In the genomic region with DNA sequence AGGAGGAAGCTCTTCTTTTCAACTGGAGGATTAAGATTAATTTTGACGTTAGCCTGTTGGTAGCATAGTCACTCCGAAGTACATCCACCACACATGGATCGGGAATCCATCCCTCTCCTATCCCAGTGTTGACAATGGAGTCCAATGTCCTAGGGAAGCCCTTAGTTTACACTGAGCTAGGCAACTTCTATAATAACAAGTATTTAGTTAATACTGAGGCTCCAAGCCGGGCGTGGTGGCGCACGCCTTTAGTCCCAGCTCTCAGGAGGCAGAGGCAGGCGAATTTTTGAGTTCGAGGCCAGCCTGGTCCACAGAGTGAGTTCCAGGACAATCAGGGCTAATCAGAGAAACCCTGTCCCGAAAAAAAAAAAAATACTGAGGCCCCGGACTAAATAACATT, we compare ENCODE assay signal across 8 mouse cellular contexts. TPM values are rescaled to one million over a fixed set of nuclear protein-coding genes. Genes with fewer than 3 reads are reported as not detected.
DNase-seq lines count a peak whose midpoint lies in the region; ATAC-seq and TF ChIP-seq lines count a peak whose summit lies in the region.

No protein-coding gene starts in this region.

- H3K79me2 ChIP-seq in myocyte (ENCODE audit: control insufficient read depth, insufficient read depth) = peaks cover 36% of the 10 kb centered on the region

- H3K4me3 ChIP-seq in left cerebral cortex, adult 2 months = peak overlapping the region; percentile 100
- peak overlapping the region; percentile 97 for H3K4me3 ChIP-seq in embryonic facial prominence, embryonic 14.5 days (ENCODE audit: low read depth, low read length)
- peak overlapping the region; percentile 78 for H3K4me3 ChIP-seq in hindbrain, postnatal 0 days (ENCODE audit: low read length)
- H3K4me3 ChIP-seq in myocyte = peak overlapping the region; percentile 78

- no peak for DNase-seq in left cerebral cortex, adult 2 months (ENCODE audit: extremely low spot score in 1 of 2, low spot score in 2 of 2)
- DNase-seq in left cerebral cortex, adult 9 months (ENCODE audit: low spot score in 2 of 2) = no peak
- no peak for DNase-seq in embryonic facial prominence, embryonic 14.5 days (ENCODE audit: low spot score)
- DNase-seq in hindbrain, postnatal 0 days (ENCODE audit: low spot score) = no peak
- DNase-seq in Muller cell, postnatal 12 days (ENCODE audit: inconsistent ontology term) = no peak
- DNase-seq in spleen, postnatal 14 days (ENCODE audit: low spot score in 2 of 2) = no peak
- no peak for DNase-seq in kidney, postnatal 25 days

- no peaks in the 10 kb centered on the region for H3K9me3 ChIP-seq in embryonic facial prominence, embryonic 14.5 days (ENCODE audit: control insufficient read depth, low read length)
- H3K9me3 ChIP-seq in hindbrain, postnatal 0 days (ENCODE audit: low read length) = no peaks in the 10 kb centered on the region

- H3K9ac ChIP-seq in embryonic facial prominence, embryonic 14.5 days (ENCODE audit: low read depth, low read length) = peak overlapping the region; percentile 97
- peak overlapping the region; percentile 89 for H3K9ac ChIP-seq in hindbrain, postnatal 0 days (replicated peaks; ENCODE audit: low read length)

- intact Hi-C loops in left cerebral cortex, adult 2 months (cut with DNase I) = no loop called here

- ATAC-seq in embryonic facial prominence, embryonic 14.5 days (ENCODE audit: low read depth) = no peak
- ATAC-seq in hindbrain, postnatal 0 days = no peak

- H3K27me3 ChIP-seq in embryonic facial prominence, embryonic 14.5 days (replicated peaks; ENCODE audit: control insufficient read depth, insufficient read depth, low read length) = no peaks in the 10 kb centered on the region; the same call in 1 of the 2 replicates
- no peaks in the 10 kb centered on the region for H3K27me3 ChIP-seq in hindbrain, postnatal 0 days (ENCODE audit: insufficient read depth, low read length)
- no peaks in the 10 kb centered on the region for H3K27me3 ChIP-seq in myocyte (ENCODE audit: control insufficient read depth, insufficient read depth, insufficient read length)

- TF ChIP-seq CTCF in left cerebral cortex, adult 2 months (IDR thresholded peaks at IDR 0.05) = no peak
- TF ChIP-seq CTCF in hindbrain, postnatal 0 days (IDR thresholded peaks at IDR 0.05; ENCODE audit: low read depth) = no peak

- H3K4me2 ChIP-seq in embryonic facial prominence, embryonic 14.5 days (ENCODE audit: low read depth, low read length) = peak overlapping the region; percentile 85
- peak overlapping the region; percentile 67 for H3K4me2 ChIP-seq in hindbrain, postnatal 0 days (ENCODE audit: low read depth, low read length)
- peak overlapping the region; percentile 77 for H3K4me2 ChIP-seq in myocyte (ENCODE audit: low read depth)

- no peak for TF ChIP-seq POLR2A in myocyte (IDR thresholded peaks at IDR 0.05; ENCODE audit: insufficient read length, low read depth)

- H3ac ChIP-seq in myocyte (ENCODE audit: control insufficient read depth, insufficient read length) = peak overlapping the region; percentile 76

- H3K4me1 ChIP-seq in embryonic facial prominence, embryonic 14.5 days (ENCODE audit: control insufficient read depth, insufficient read depth, low read length) = peaks cover 13% of the 10 kb centered on the region
- H3K4me1 ChIP-seq in hindbrain, postnatal 0 days (ENCODE audit: insufficient read depth, low read length) = peaks cover 17% of the 10 kb centered on the region

- H3K36me3 ChIP-seq in embryonic facial prominence, embryonic 14.5 days (ENCODE audit: control insufficient read depth, insufficient read depth, low read length) = no peaks in the 10 kb centered on the region
- no peaks in the 10 kb centered on the region for H3K36me3 ChIP-seq in hindbrain, postnatal 0 days (ENCODE audit: insufficient read depth, low read length)
- H3K36me3 ChIP-seq in myocyte (ENCODE audit: control insufficient read depth, insufficient read depth) = no peaks in the 10 kb centered on the region

- 74% methylated on average over 11 of the region's 11 CpGs for WGBS in embryonic facial prominence, embryonic 14.5 days
- 79% methylated on average over 11 of the region's 11 CpGs for WGBS in hindbrain, postnatal 0 days

- peak overlapping the region; percentile 92; the same call in 1 of the 2 replicates for H3K27ac ChIP-seq in left cerebral cortex, adult 2 months
- no peak overlapping the region for H3K27ac ChIP-seq in embryonic facial prominence, embryonic 14.5 days (replicated peaks; ENCODE audit: low read depth, low read length)
- peak overlapping the region; percentile 74; the same call in 1 of the 2 replicates for H3K27ac ChIP-seq in hindbrain, postnatal 0 days

TF ChIP-seq in myocyte, 11 proteins besides CTCF, POLR2A, EP300 and RAD21:
- no peak for TF ChIP-seq POLR2AphosphoS2 (IDR thresholded peaks at IDR 0.05; ENCODE audit: insufficient read length, low read depth)
- TF ChIP-seq REST (IDR thresholded peaks at IDR 0.05; ENCODE audit: insufficient read depth, insufficient read length) = no peak
- TF ChIP-seq SRF (IDR thresholded peaks at IDR 0.05; ENCODE audit: control insufficient read depth, insufficient read length, low read depth) = no peak
- TF ChIP-seq TCF3 (IDR thresholded peaks at IDR 0.05; ENCODE audit: insufficient read length, low read depth) = no peak
- TF ChIP-seq CEBPB (IDR thresholded peaks at IDR 0.05; ENCODE audit: insufficient read depth, poor library complexity, severe bottlenecking) = no peak
- TF ChIP-seq MYOG (IDR thresholded peaks at IDR 0.05; ENCODE audit: control insufficient read depth in 1 of 3, insufficient read depth in 1 of 3, insufficient read length in 2 of 3, low read depth in 2 of 3) = no peak
- no peak for TF ChIP-seq USF1 (IDR thresholded peaks at IDR 0.05; ENCODE audit: low read depth)
- TF ChIP-seq E2F4 (IDR thresholded peaks at IDR 0.05; ENCODE audit: insufficient read depth) = no peak
- no peak for TF ChIP-seq TCF12 (IDR thresholded peaks at IDR 0.05; ENCODE audit: insufficient read depth, poor library complexity, severe bottlenecking)
- no peak for TF ChIP-seq MAX (IDR thresholded peaks at IDR 0.05; ENCODE audit: low read depth)
- no peak for TF ChIP-seq MYOD1 (IDR thresholded peaks at IDR 0.05; ENCODE audit: control insufficient read depth in 1 of 3, insufficient read length in 2 of 3, low read depth in 2 of 3)
TF ChIP-seq in myocyte: peak in this region for 0.

RNA-seq across cellular contexts. Expression of a gene that starts 6.4 kb away (rescaled TPM):
- 10 to 100 TPM; 21.0 to 21.2 TPM for total RNA-seq in left cerebral cortex, adult 2 months (2021)
- polyA plus RNA-seq in embryonic facial prominence, embryonic 14.5 days (2014; fragmentation: Nextera tagmentation; extraction: Ambion mirVana) = 17.1 and 17.7 TPM in 2 replicates
- 13.4 and 13.9 TPM in 2 replicates for total RNA-seq in hindbrain, postnatal 0 days (2014; rRNA removed)
- polyA plus RNA-seq in hindbrain, postnatal 0 days (2015; fragmentation: Nextera tagmentation; extraction: Ambion mirVana) = 10.6 and 11.9 TPM in 2 replicates
- 6.9 TPM for polyA plus RNA-seq in myocyte (2012; fragmentation: generic; extraction: Trizol)

RNA-seq across cellular contexts. Expression of a gene that starts 6.5 kb away (rescaled TPM):
- total RNA-seq in left cerebral cortex, adult 2 months (2021) = 10 to 100 TPM; 61.0 to 65.0 TPM
- polyA plus RNA-seq in embryonic facial prominence, embryonic 14.5 days (2014; fragmentation: Nextera tagmentation; extraction: Ambion mirVana) = 112 and 113 TPM in 2 replicates
- total RNA-seq in hindbrain, postnatal 0 days (2014; rRNA removed) = 78.2 and 118 TPM in 2 replicates
- polyA plus RNA-seq in hindbrain, postnatal 0 days (2015; fragmentation: Nextera tagmentation; extraction: Ambion mirVana) = 235 and 244 TPM in 2 replicates
- polyA plus RNA-seq in myocyte (2012; fragmentation: generic; extraction: Trizol) = 61.7 TPM
